Mouse (Mus musculus) neural tube, embryonic 15.5 days (tissue): ENCODE measurements at regions not wholly inside any gene's neighbourhood (a gene's known extent, or its start where the extent isn't known, plus 50 kb on each side); places are given as distances from the start of the nearest gene placed in this dataset.

Source experiments
- ATAC-seq: fragments of 200-750 bp; cut with Nextera tagmentation; 2 replicates; pipeline ENCODE4 v1.8.0; 2017; ENCODE audit warnings: mild to moderate bottlenecking, moderate TSS enrichment, moderate library complexity; ENCODE audit not compliant: low FRiP score
- H3K27ac ChIP-seq: fragments of 300-500 bp; sonication (generic); replicated peaks from 2 replicates; pipeline ENCODE4 v1.5.1; 2015; ENCODE audit warnings: mild to moderate bottlenecking, inconsistent platforms
- H3K27me3 ChIP-seq: fragments of 300-500 bp; sonication (generic); replicated peaks from 2 replicates; pipeline ENCODE4 v1.6.1; 2015; ENCODE audit warnings: inconsistent platforms
- H3K36me3 ChIP-seq: fragments of 300-500 bp; sonication (generic); 2 replicates; pipeline ENCODE4 v1.6.1; 2015; ENCODE audit warnings: inconsistent platforms
- H3K4me1 ChIP-seq: fragments of 300-500 bp; sonication (generic); 2 replicates; pipeline ENCODE4 v1.6.1; 2015; ENCODE audit warnings: inconsistent platforms
- H3K4me2 ChIP-seq: fragments of 300-500 bp; sonication (generic); 2 replicates; pipeline ENCODE4 v1.6.1; 2015; ENCODE audit warnings: inconsistent platforms, mild to moderate bottlenecking, moderate library complexity
- H3K4me3 ChIP-seq: fragments of 300-500 bp; sonication (generic); replicated peaks from 2 replicates; pipeline ENCODE4 v1.5.1; 2015; ENCODE audit warnings: mild to moderate bottlenecking, inconsistent platforms
- H3K9ac ChIP-seq: fragments of 300-500 bp; sonication (generic); replicated peaks from 2 replicates; pipeline ENCODE4 v1.6.1; 2015; ENCODE audit warnings: mild to moderate bottlenecking, inconsistent platforms
- H3K9me3 ChIP-seq: fragments of 300-500 bp; sonication (generic); replicated peaks from 2 replicates; pipeline ENCODE4 v1.6.1; 2016; ENCODE audit warnings: inconsistent platforms
- WGBS: fragments of 180-500 bp; shearing (Covaris S2); methylation state at CpG from one replicate; pipeline ENCODE4 v1.1.7; 2015; ENCODE audit warnings: mixed read lengths; 5-methylcytosine and 5-hydroxymethylcytosine counted together

DNA sequence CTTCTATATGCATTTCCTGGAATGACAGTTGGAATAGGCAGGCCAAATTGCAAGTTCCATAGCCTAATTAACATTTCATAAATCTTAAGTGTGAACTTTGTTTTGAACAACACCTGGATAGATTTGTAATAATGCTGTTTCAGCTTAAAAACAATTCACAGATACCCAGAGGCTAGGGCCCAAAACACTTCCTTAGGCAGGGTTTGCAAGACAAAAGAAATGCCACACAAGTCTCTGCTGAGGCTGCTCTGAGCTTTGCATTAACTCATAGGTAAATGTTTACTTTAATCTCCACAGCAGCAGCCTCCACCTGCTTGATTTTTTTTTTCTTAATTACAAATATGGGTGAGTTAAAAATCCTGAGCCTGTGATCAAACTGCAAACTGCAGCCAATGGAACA is 118.4 kb downstream of the Gnat3 start:
- no peak overlapping the region for H3K9ac ChIP-seq
- no peaks in the 10 kb centered on the region for H3K36me3 ChIP-seq
- H3K4me2 ChIP-seq: no peak overlapping the region
- no peak overlapping the region for H3K4me3 ChIP-seq
- no peak overlapping the region for H3K27ac ChIP-seq
- H3K9me3 ChIP-seq: no peaks in the 10 kb centered on the region
- ATAC-seq: no peak
- no peaks in the 10 kb centered on the region for H3K4me1 ChIP-seq
- H3K27me3 ChIP-seq: no peaks in the 10 kb centered on the region

DNA sequence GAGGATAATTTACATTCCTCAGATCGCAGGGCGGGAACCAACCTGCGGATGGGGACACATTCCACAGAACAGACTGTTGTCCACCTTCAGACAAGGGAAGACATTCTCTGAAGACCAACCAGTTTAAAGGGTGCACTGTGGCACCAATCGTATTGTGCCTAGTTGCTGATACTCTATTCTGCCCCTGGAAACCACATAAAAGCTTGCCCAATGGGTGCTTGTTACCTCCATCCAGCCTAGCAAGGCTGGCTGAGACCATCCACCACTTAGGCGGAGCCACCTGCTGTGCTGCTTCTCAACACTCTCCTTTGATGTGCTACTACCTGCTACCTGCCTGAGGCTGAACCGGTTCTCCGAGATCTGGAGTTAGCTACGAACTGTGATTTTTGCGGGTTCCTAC is 119.9 kb downstream of the Gnat3 start:
- ATAC-seq: no peak

DNA sequence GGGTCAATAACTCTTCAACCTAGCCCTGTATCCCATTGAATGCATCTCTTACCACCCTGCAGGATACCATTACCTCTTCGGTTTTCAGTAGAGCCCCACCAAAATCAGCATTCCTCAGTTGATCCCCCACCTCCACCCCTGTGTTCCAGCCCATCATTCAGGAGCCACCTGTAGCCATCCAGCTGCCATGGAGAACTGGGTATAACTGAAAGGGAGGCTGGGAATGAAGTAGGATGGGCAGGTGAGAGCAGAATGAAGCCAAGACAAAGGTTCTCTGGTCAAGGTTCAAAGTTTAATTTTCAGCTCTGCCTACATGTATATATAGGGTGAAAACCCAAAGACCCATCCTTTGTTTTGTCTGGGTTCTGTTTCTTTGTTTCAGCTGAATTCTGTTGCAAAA is 121.4 kb downstream of the Gnat3 start:
- Histone ChIP-seq H3K4me3 (no peak overlapping the region), H3K9ac (no peak overlapping the region), H3K36me3 (no peaks in the 10 kb centered on the region), H3K4me1 (0 out of 2 replicates have a peak, but pooled peaks cover 4% of the 10 kb centered on the region), H3K27ac (no peak overlapping the region), H3K9me3 (no peaks in the 10 kb centered on the region), H3K4me2 (no peak overlapping the region), H3K27me3 (no peaks in the 10 kb centered on the region)
- 50% methylated on average over 1 of the region's 1 CpGs for WGBS
- ATAC-seq: no peak

More for the DNA sequence above, 119.9 kb downstream of the Gnat3 start:
- Histone ChIP-seq H3K4me2 (no peak overlapping the region), H3K27me3 (no peaks in the 10 kb centered on the region), H3K36me3 (no peaks in the 10 kb centered on the region), H3K9me3 (no peaks in the 10 kb centered on the region), H3K9ac (no peak overlapping the region), H3K4me1 (no peaks in the 10 kb centered on the region), H3K4me3 (no peak overlapping the region), H3K27ac (no peak overlapping the region)
- 81% methylated on average over 9 of the region's 9 CpGs for WGBS

DNA sequence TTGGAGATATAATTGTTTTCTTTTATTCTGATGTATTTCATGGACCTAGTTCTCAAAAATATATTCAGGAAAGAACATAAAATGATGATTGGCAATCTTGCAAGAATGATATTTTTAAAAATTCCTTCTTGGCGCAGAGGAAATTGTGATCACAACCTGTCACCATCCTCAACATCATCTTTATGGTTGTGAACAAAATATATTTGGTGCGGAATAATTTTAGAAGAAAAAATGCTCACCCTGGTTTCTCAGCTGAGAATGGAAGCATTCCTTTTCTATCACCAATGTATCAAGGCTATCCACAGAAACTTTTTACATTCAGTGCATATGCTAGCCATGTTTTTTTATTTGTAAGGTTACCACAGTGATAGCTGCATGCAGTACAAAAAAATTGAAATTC is 123.1 kb downstream of the Gnat3 start:
- Histone ChIP-seq H3K4me3 (no peak overlapping the region), H3K4me2 (no peak overlapping the region)
- WGBS: 95% methylated on average over 2 of the region's 2 CpGs

DNA sequence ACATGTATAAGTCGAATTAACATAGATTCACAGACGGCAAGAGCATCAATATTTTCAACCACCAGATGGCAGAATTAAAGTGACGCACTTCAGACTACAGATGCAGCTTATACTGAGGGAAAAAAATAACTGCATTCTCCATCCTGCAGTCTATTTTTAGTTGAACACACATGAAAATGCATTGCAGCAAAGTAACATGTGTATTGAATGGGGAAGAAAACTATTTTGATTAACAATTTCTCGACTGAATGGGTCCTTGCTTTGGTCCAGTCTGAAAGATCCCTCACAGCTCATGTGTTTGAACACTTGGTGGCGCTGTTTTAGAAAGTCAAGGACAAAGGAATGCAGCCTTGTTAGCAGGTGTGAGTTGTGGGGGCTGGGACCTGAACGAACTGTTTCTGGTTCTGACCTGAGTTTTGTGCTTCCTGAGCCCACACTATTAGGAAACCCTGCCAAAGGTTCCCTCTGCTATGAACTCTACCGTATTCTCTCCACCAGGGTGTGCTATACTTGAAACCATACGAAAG is 125.6 kb downstream of the Gnat3 start:
- Histone ChIP-seq H3K9me3 (no peaks in the 10 kb centered on the region), H3K4me3 (no peak overlapping the region), H3K4me2 (peak overlapping the region; percentile 40), H3K9ac (no peak overlapping the region), H3K36me3 (no peaks in the 10 kb centered on the region), H3K27me3 (no peaks in the 10 kb centered on the region), H3K4me1 (0 out of 2 replicates have a peak, but pooled peaks cover 4% of the 10 kb centered on the region), H3K27ac (no peak overlapping the region)
- ATAC-seq: peak; percentile 92
- 41% methylated on average over 8 of the region's 8 CpGs for WGBS

More for the DNA sequence above, 123.1 kb downstream of the Gnat3 start:
- Histone ChIP-seq H3K9me3 (no peaks in the 10 kb centered on the region), H3K9ac (no peak overlapping the region), H3K27me3 (no peaks in the 10 kb centered on the region), H3K36me3 (no peaks in the 10 kb centered on the region), H3K4me1 (0 out of 2 replicates have a peak, but pooled peaks cover 4% of the 10 kb centered on the region), H3K27ac (no peak overlapping the region)
- no peak for ATAC-seq

DNA sequence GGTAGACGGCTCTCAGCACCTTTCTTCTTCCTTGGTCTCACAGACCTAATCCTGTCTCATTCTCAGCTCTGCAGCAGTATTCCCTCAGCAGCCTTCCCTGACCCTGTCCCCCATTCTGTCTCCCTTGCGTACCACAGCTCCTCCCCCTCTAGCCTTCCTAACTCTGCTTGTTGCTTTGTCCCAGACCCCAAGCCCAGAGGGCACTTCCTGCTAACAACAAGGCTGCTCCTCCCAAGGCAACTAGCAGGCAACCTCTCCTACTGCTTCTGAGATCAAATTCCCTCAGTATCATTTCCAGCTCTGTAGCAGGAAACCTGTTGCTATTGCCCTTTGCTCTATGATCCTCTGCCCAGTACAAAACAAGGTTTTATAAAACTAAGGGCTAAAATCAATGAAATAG is 127.6 kb downstream of the Gnat3 start:
- WGBS: 56% methylated on average over 2 of the region's 2 CpGs

DNA sequence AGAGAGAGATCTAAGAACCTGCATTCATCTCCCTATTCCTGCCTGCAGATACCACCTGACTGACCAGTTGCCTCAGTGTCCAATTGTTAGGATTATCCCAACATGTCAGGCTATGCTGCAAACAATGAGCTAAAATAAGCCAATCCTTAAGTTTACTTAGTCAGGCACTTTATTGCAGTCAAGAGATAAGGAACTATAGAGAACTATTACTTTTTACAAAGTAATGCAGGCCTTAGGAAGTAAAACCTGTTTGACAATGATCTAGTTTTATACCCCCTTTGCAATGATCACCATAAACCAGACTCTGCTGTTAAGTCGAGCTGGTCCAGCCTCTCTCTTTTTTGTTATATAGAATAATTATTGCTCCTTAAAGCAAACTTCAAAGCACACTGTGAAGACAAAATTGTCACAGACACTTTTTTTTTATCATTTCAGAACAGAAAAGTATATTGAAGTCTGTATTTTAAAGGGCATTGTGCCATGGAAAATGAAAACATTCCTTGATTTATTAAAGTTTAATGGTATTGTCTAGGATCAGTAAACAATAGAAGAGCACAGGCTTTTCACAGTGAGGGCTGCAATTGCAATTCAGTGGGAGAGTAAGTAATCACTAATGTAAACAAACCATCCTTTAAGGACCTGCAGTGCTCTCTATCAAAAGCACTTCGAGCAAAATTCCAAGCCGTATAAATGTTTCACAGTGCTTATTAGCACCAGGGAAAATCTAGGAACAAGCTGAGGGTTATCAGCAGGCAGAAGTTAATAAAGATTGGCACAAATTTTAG is 152.7 kb downstream of the Gnat3 start:
- no peaks in the 10 kb centered on the region for H3K4me1 ChIP-seq
- H3K27ac ChIP-seq: no peak overlapping the region
- no peaks in the 10 kb centered on the region for H3K9me3 ChIP-seq
- H3K4me3 ChIP-seq: no peak overlapping the region
- no peaks in the 10 kb centered on the region for H3K36me3 ChIP-seq
- no peak for ATAC-seq
- no peaks in the 10 kb centered on the region for H3K27me3 ChIP-seq
- no peak overlapping the region for H3K4me2 ChIP-seq
- WGBS: 9% methylated on average over 3 of the region's 3 CpGs
- H3K9ac ChIP-seq: no peak overlapping the region

More for the DNA sequence above, 127.6 kb downstream of the Gnat3 start:
- ATAC-seq: no peak
- H3K4me2 ChIP-seq: no peak overlapping the region
- H3K9me3 ChIP-seq: no peaks in the 10 kb centered on the region
- no peaks in the 10 kb centered on the region for H3K36me3 ChIP-seq
- no peak overlapping the region for H3K4me3 ChIP-seq
- H3K9ac ChIP-seq: no peak overlapping the region
- H3K4me1 ChIP-seq: 0 out of 2 replicates have a peak, but pooled peaks cover 4% of the 10 kb centered on the region
- no peaks in the 10 kb centered on the region for H3K27me3 ChIP-seq
- no peak overlapping the region for H3K27ac ChIP-seq

DNA sequence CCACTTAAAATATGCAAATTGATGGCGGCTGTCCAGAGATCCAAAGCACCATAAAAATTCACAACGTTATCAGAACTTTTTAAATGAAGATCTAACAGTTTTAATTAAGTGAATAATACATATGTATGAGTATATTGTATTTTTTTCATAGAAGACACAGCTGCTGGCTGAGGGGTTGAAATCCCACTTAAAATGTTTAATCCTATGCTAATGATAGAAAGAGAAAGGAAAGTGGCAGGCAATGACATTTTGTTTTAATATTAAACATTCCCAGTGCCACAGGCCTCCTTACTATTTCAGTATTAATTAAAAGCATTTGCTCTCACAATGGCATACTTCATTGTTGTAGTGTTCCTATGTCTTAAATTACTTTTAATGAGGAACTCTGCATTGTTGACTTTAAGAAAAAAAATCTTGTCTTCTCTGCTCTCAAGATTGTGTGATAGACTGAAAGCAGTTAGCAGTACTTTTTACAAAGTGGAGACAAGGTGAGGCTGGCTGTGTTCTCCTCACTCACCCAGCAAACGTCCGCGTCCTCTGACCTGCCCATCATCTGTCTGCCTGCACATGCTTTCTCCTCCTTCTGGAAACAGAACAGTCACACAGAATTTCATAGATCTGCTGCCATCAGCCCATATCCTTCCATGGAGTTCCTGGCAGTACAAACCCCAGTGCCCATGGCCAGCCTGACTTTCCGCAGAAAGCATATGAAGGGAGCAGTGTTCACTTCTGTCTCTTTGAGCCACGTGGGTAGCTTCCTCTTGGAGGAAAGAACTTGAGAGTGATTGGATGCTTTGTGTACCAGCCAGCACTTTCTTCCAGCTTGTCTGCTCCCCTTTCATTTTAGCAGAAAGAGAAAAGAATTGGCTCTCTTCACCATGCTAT is 173.7 kb downstream of the Gnat3 start:
- ATAC-seq: no peak
- Histone ChIP-seq H3K36me3 (no peaks in the 10 kb centered on the region), H3K4me2 (no peak overlapping the region), H3K9ac (no peak overlapping the region), H3K9me3 (no peaks in the 10 kb centered on the region), H3K27ac (no peak overlapping the region), H3K27me3 (no peaks in the 10 kb centered on the region), H3K4me3 (no peak overlapping the region), H3K4me1 (no peaks in the 10 kb centered on the region)
- WGBS: 67% methylated on average over 7 of the region's 7 CpGs

DNA sequence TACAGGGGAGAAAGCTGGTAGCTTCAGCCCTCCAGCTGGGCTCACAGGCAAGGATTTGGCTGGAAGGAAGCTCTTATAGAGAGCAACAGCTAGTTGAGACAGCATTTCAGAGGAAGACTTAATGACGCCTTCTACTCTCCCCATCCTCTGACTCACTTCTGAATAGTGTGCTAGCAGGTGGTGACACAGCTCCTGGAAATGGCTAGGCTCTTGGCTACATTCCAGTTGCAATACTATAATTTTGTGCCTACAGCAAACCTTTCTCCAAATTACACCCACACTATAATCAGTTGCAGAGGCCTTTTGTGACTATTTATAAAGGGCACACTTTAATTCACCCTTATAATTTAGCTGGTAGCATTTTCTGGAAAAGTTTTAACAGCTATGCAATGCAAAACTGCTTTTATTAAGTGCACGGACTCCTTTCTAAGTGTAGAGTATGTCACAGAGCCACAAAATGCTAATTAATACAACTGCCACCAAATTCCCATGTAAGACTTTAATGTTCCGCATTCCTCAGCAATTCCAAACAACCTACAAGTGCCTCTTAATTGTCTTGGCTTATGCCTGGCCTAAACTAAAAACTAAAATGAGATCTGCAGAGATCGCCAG is 175.2 kb downstream of the Gnat3 start:
- no peak overlapping the region for H3K27ac ChIP-seq
- no peak overlapping the region for H3K9ac ChIP-seq
- no peaks in the 10 kb centered on the region for H3K4me1 ChIP-seq
- 0 out of 2 replicates have a peak, but pooled peaks have one; percentile 45 for ATAC-seq
- no peaks in the 10 kb centered on the region for H3K36me3 ChIP-seq
- no peaks in the 10 kb centered on the region for H3K9me3 ChIP-seq
- no peaks in the 10 kb centered on the region for H3K27me3 ChIP-seq
- H3K4me3 ChIP-seq: no peak overlapping the region
- no peak overlapping the region for H3K4me2 ChIP-seq
- whole genome bisulfite sequencing: 60% methylated on average over 4 of the region's 4 CpGs

DNA sequence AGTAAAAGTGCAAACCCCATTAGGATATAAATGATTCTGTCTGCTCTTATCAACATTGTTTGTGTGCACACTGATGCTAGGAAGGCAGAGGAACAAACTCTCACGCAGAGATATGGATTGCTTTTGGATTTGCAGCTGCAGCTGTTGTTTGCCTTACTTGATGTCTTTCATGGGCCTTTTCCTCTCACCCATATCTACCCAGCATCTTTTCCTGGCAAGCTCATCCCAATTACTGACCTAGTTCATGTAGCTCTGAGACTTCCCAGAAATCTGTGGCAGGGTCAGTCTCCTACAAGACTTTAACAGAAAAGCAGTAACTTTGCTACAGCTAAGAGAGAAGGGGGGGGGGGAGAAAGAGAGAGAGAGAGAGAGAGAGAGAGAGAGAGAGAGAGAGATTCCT is 189.9 kb downstream of the Gnat3 start:
- Histone ChIP-seq H3K4me3 (no peak overlapping the region), H3K4me1 (no peaks in the 10 kb centered on the region), H3K9ac (no peak overlapping the region), H3K36me3 (no peaks in the 10 kb centered on the region), H3K27me3 (no peaks in the 10 kb centered on the region), H3K4me2 (no peak overlapping the region), H3K27ac (no peak overlapping the region), H3K9me3 (no peaks in the 10 kb centered on the region)
- ATAC-seq: no peak
- WGBS: 72% methylated on average over 1 of the region's 1 CpGs

DNA sequence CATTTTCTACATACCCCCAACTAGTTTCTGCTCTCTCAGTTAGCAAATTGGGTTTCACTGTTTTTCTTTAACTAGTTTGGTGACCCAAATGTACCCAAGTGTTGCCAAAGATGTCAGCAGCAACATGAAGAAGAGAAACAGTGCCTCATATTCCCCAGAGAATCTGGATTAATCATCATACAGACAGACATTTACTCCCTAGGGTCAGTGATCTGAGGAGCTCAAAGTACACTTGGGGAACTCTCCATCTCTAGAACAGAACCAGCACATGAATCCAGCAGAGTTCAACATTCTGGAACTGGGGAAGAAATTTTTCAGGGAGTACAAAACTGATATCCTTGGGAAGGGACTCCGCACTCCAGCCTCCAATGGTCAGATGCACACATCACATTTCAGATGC is 191.4 kb downstream of the Gnat3 start:
- Histone ChIP-seq H3K9ac (no peak overlapping the region), H3K27me3 (no peaks in the 10 kb centered on the region), H3K27ac (no peak overlapping the region), H3K4me3 (no peak overlapping the region), H3K36me3 (no peaks in the 10 kb centered on the region), H3K4me1 (no peaks in the 10 kb centered on the region), H3K9me3 (no peaks in the 10 kb centered on the region), H3K4me2 (no peak overlapping the region)
- WGBS: 100% methylated on average over 1 of the region's 1 CpGs
- ATAC-seq: no peak
